Mouse (Mus musculus): ENCODE data around the gene Ripply1.
"Not testable (repeated sequence)": the region's sequence is repeated elsewhere in the genome, so short reads cannot be mapped to it uniquely, and the experiment has no call there.

Ripply1 gene

DNA sequence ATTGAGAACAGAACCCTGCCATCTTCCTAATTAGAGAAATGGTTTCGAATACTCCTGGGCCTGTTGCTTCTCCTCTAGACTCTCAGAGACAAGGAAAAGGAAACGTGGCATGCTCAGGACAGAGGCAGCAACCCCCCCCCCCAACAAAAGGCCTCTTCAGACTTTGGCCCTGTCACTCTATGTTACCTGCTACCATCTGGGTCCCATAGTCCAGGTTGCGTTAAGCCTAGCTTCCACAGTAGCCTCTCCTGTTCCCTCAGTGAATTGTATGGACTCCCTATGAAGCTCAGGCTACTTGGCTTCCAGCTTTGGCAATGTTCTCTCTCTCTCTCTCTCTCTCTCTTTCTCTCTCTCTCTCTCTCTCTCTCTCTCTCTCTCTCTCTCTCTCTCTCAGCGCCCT is 590 bp downstream of the Ripply1 start:
- no peak for DNase-seq (ENCODE audit: low spot score in 2 of 2)

GRCm38 (mm10) chrX:139780988-139781387 is 1.2 kb downstream of the Ripply1 start:
- DNase-seq (ENCODE audit: low spot score in 2 of 2) = no peak

- DNase-seq (ENCODE audit: low spot score in 2 of 2) = no peak
These were observed 2.8 kb downstream of the Ripply1 start for GRCm38 (mm10) chrX:139779401-139779800.

- no peak for DNase-seq (ENCODE audit: low spot score in 2 of 2)
These were observed 3.3 kb downstream of the Ripply1 start for GRCm38 (mm10) chrX:139778886-139779285.

DNA sequence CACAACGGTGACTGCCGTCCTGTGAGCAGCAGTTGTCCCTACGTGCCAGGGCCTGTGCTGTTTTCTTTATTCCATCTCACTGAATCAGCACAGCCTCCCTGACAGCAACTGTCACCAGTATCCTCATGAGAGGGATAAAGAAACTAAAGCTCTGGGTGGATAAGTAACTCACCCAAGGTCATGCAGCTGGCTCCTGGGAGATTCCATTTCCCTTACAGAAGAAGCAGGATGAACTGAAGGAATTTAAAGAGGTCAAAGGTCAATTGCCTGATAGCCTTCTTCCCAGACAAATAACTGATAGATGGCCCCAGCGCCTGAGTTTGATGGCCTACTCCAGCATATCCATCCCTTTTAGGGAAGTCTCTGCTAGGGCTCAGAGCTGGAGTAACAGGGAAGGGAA is 4.8 kb downstream of the Ripply1 start:
- DNase-seq (ENCODE audit: low spot score in 2 of 2) = no peak

GRCm38 (mm10) chrX:139775084-139775612 is 7.0 kb downstream of the Ripply1 start:
- DNase-seq (ENCODE audit: low spot score in 2 of 2) = no peak

- peak; percentile 30 to 37 for DNase-seq (ENCODE audit: low spot score in 2 of 2)
These were observed 7.7 kb downstream of the Ripply1 start for GRCm38 (mm10) chrX:139774309-139775083.

DNA sequence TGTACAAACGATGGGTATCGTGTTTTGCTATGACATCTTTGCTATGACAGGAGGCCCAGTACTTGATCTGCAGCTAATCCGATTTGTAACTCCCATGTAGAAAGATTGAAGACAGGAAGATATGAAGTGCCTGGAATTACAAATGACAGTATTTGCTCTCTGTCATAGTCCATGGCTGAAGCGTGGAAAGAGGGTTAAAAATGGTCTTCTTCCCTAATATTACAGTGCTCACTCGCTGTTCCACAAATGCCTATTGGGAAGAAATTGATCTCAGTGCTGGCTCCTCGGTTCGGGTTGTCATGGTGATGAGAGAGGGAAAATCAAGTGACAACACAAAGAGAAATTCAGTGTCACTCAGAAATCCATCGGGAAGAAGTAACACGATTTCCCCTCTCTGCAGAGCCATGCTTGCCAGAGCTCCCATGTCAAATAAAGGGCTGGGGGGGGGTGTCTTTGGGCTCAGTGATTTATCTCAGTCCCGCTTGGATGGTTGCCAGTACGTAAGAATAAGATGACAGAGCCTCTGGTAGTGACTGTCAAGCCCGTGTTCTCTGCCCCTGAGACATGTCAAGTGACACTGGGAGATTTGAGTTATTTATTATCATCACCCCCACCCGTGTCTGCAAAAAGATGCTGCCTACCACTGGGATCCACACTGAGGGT is 12.0 kb downstream of the Ripply1 start:
- DNase-seq (ENCODE audit: low spot score in 2 of 2) = no peak

DNA sequence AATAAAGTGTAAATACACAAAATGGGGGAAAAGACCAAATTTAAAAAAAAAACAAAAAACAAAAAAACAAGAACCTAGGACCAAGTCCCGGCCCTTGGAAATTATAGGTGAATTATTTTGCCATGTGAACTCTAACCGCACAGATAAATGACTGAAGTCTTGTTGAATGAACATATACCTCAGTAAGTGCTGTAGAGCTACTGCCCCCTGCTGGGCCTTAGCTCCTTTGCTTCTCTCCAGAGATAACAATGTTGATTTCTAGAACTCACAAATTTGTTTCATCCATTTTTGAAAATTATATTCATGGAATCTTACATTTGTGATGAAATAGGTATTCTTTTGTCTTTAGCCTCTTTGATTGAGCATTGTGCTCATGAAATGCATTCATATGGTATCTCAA is 19.6 kb downstream of the Ripply1 start:
- no peak for DNase-seq (ENCODE audit: low spot score in 2 of 2)

DNA sequence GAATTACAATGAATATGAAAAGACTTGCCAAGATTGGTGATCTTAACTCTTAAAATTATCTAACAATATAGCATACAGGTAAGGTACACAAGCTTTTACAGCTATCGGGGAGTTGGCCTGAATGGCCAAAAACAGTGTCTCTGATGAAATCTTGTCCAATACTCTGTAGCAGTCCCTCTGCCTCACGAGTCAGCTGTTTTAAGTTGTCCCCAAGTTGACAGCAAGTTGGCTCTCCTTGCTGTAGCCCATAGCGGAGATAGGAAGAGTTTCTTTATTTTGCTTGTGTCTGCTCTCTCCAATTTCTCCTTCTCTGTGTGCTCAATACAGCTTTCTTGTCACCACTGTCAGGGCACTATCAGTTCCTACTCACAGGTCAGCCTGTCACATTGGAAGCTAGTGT is 23.5 kb downstream of the Ripply1 start:
- not testable (repeated sequence) for DNase-seq (ENCODE audit: low spot score in 2 of 2)

GRCm38 (mm10) chrX:139751855-139752254 is 30.3 kb downstream of the Ripply1 start:
- DNase-seq (ENCODE audit: low spot score in 2 of 2) = peak; percentile 35 to 55

DNA sequence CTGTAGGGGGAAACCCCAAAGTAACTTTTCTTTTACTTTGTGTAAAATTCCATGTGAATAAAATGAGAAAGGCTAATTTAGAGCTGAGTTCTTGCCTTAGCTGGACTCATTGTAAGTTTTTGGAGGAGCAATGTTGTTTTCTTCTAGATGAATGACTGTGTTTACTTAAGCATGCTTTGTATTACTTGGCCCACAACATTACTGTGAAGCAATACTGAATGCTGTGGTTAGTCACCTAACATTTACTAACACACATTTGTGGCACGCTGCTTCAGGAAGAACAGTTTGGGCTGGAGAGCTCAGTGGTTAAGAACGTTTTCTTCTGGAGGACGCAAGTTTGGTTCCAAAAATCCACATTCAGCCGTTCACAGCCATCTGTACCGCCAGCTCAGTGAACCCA is 45.1 kb downstream of the Ripply1 start:
- no peak for DNase-seq (ENCODE audit: low spot score in 2 of 2)

DNA sequence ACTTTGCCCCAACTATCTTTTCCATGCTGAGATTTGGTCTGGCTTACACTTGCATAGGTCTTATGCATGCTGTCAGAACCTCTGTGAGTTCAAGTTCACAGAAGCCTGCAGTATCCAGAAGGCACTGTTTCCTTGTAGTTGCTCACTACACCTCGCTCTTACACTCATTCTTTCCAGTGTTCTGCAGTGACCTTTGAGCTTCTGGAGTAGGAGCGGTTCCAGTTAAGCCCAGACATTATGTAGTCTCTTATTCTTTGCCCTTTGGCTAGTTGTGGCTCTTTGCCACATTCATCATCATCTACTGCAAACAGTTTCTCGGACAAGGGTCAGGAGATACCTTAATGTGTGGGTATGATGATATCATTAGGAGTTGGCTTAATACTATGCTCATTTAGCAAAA is 51.6 kb downstream of the Ripply1 start:
- no peak for DNase-seq (ENCODE audit: low spot score in 2 of 2)
